Mouse (Mus musculus) WW6 (cell line): Measurements from ENCODE around the gene Crk.

Experiments
- DNase-seq: peaks from one replicate; pipeline ENCODE4 v3.0.0-alpha.2; 2013; ENCODE audit warnings: low read depth, low spot score

Crk gene

DNA sequence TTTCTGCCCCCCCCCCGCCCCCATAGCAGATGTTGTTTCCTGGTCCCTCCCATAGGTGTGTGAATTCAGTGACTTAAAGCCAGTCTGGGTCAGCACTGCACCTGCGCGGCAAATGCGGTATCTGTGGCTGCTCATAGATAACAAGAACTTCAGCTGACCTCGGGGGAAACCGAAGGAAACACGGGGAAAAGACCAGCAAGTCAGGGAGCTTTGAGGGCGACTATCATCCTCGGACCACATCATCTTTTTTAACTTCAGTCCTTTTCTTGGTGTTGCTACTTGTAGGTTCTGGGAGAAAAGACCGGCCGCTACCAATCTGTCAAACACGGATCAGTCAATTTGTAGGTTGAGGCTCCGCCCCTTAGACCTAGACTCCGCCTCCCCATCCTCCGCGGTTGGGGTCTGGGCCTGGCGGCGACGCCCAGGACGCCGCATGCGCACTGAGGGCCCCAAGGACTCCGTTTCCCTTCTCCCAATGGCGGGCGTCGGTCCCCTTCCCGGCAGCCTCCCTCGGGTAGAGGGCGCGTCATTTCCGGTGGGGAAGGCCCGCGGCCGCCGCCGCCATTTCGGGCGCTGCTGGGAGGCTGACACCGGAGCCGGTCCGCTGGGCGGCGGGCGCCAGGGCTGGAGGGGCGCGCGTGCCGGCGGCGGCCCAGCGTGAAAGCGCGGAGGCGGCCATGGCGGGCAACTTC, at the start of gene Crk:
Gene Crk (plus strand): TSS at position 513 of the 692 bp plus-strand sequence.
- peak; percentile 99 for DNase-seq

GRCm38 (mm10) chr11:75630098-75630497, 49.0 kb upstream of the Crk start:
- DNase-seq: no peak

GRCm38 (mm10) chr11:75630645-75631229, 48.3 kb upstream of the Crk start, which contains the start of gene Inpp5k:
Inpp5k (plus strand) TSS chr11:75630988.
- peak; percentile 99 for DNase-seq

- DNase-seq: no peak
Measured at GRCm38 (mm10) chr11:75631561-75632225, 47.4 kb upstream of the Crk start.

DNA sequence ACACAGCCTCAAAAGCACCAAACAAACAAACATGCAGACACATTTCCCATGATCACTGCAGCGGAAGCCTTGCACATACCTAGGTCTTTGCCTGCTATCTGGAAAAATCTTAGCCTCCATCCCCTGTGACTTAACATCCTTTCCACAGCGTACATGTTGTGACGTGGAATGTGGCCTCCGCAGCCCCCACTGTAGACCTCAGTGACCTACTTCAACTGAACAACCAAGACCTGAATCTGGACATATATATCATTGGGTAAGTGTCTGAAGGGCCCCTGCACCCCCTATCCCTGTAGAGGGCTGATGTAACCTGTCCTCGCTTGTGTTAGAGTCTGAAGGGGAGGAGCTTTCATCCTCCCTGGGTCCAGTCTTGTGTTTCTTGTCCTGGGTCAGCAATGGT, 46.1 kb upstream of the Crk start:
- DNase-seq: no peak

- DNase-seq: no peak
Measured at GRCm38 (mm10) chr11:75634801-75635200, 44.3 kb upstream of the Crk start.

- DNase-seq: no peak
Measured at GRCm38 (mm10) chr11:75635315-75635714, 43.7 kb upstream of the Crk start.

- no peak for DNase-seq
Measured at GRCm38 (mm10) chr11:75643323-75643722, 35.7 kb upstream of the Crk start.

DNA sequence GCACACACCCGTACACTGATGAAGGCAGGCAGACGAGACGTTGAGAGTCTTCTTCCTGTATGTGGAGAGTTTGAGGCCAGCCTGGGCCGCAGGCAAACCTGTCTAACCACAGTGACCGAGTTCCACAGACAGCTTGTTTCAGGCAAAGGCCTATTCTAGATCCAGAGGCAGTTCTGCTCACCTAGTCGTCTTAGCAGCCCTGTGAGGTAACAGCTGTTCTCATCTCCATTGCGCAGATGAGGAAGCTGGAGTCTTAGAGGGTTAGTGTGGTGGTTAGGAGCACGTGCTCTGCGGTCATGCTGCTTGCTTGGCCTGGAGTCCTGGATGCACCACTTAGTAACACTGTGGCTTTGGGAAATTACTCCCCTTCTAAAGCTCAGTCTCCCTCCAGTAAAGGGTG, 34.4 kb upstream of the Crk start:
- DNase-seq: no peak

- DNase-seq: no peak
Measured at GRCm38 (mm10) chr11:75647681-75648211, 31.3 kb upstream of the Crk start.

DNA sequence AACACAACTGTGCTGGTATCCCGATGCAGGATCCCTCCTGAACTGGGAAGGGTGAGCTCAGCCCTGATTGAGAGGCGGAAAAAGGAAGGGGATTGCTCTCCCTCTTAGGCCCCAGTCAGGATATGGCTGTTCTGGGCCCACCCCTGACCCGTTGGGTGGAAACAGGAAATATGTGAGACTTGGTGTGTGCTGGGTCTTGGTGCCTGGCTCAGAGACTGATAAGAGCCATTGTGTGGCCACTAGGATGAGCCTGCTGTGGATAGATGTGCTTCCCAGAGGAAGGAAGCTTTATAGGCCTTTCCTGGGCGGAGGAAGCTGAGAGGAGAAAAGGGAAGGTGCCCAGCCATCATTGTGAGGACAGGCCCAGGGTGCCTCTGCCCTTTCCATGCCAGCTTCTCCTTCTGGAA, 29.9 kb upstream of the Crk start:
- no peak for DNase-seq

GRCm38 (mm10) chr11:75650311-75650710, 28.7 kb upstream of the Crk start, which contains the start of gene Myo1c:
Myo1c (plus strand) TSS chr11:75650504.
- DNase-seq: no peak

DNA sequence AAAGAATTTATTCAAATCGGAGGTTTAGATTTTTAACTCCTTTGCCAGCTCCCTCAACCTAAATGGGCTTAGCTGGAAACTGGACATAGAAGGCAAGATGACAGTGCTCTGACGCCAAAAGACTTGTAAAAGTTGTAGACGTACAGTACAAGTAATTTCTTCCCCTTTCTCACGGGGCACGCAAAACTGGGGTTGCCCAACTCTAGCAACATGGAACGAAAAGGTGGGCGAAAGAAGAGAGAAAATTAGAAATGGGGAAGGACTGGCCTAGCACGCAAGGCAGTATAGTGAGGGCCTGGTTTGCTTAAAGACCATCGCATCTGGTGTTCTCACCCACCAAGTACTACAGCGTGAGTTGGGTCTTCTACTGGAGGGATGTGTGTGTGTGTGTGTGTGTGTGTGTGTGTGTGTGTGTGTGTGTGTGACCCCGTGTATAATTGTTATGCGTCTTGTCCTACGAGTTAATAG, 28.1 kb upstream of the Crk start:
- DNase-seq: no peak

- no peak for DNase-seq
Measured at GRCm38 (mm10) chr11:75651426-75652221, 27.4 kb upstream of the Crk start.

DNA sequence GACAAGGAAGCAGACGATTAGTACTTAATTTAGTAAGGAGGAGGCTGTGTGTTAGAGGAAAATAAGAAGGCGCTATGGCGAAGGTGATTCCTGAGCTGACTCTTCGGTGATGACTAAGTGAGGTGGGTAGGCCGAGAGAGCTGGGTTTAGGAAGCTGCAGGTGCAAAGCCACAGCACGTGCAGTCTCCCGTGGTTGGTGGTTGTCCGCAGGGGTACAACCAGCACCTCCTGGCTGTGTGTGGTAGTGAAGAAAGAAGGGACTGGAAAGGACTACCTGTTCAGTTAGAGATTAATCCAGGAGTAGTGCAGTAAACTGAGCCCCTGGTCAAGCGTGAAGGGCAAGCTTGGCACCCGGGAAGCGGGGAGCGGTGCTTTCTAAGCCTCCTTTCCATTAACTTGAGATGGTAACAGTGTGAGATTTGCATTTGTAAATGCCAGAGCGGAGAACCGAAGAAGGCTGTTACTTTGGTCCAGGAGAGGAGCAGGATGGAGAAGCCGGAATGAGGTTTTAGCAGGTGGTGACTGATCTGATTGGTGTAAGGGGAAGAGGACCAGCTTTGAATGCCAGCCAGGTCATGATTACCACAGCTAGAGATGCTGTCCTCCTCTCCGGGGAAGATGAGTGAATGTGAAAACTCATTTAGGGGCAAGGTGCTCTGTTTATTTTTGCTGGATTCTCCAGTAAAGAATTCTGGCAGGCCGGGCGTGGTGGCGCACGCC, 26.7 kb upstream of the Crk start:
- DNase-seq: no peak

GRCm38 (mm10) chr11:75652942-75653684, 25.9 kb upstream of the Crk start:
- DNase-seq: no peak

GRCm38 (mm10) chr11:75653781-75654470, 25.1 kb upstream of the Crk start:
- DNase-seq: peak; percentile 80

DNA sequence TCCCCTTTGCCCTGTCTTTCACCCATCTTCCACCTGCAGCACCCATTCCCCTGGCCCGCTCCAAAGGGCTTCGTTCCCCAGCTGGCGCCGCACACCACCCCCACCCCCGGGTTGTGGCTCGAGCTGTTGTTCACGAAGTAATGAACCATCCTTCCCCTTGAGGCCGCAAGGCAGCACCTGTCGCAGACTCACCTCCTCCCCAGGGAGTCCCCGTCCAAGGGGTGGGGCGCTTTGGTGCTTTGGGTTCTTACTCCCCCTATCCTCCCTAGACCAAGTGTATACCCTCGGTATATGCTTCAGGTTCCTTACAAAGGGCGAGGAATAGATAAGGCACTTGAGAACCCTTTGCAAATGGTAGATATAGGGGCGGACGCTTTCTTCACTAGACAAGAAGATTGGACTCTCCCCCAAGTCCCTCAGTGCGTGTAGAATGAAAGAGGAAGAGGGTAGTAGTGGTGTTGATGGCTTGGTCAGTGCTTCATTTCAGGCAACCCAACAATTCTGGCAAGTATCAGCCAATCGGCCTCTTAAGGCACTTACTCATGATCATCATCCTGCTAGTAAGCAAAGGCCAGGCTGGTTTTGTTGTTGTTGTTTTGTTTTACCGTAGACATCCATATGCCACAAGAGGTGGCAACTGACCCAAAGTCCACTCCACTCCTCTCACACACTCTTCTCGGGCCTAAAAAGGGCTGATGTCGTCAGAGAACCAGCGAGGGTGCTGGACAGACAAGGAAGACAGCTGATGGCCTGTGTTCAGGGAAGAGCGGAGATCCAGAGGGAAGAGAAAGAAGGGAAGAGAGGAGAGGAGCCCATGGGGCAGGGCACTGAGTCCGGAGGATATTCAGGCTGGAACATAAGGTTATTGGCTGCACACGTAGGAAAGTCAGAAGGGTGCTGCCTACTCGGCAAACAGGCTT, 24.3 kb upstream of the Crk start:
- DNase-seq: no peak
